Mouse (Mus musculus): ENCODE results near the gene Slc25a39.

Slc25a39 gene

GRCm38 (mm10) chr11:102407834-102408215 is at the start of gene Slc25a39:
TSS of gene Slc25a39 (minus strand) at chr11:102407946.
- no peak for DNase-seq (ENCODE audit: low spot score)

- no peak for DNase-seq (ENCODE audit: low spot score)
Observed at GRCm38 (mm10) chr11:102455740-102456396, 48.1 kb upstream of the Slc25a39 start.

GRCm38 (mm10) chr11:102453131-102453530 is 45.4 kb upstream of the Slc25a39 start:
- DNase-seq (ENCODE audit: low spot score): no peak

GRCm38 (mm10) chr11:102449043-102450008 is 41.6 kb upstream of the Slc25a39 start:
- no peak for DNase-seq (ENCODE audit: low spot score)

- no peak for DNase-seq (ENCODE audit: low spot score)
Observed at GRCm38 (mm10) chr11:102448327-102448726, 40.6 kb upstream of the Slc25a39 start.

GRCm38 (mm10) chr11:102447497-102447896 is 39.8 kb upstream of the Slc25a39 start, which contains the start of gene Fam171a2:
TSS of gene Fam171a2 (minus strand) at chr11:102447682.
- no peak for DNase-seq (ENCODE audit: low spot score)

GRCm38 (mm10) chr11:102446581-102447461 is 39.1 kb upstream of the Slc25a39 start:
- no peak for DNase-seq (ENCODE audit: low spot score)

GRCm38 (mm10) chr11:102445891-102446361 is 38.2 kb upstream of the Slc25a39 start:
- DNase-seq (ENCODE audit: low spot score): no peak

GRCm38 (mm10) chr11:102445264-102445890 is 37.6 kb upstream of the Slc25a39 start:
- no peak for DNase-seq (ENCODE audit: low spot score)

- DNase-seq (ENCODE audit: low spot score): no peak
Observed at GRCm38 (mm10) chr11:102444781-102445180, 37.0 kb upstream of the Slc25a39 start.

GRCm38 (mm10) chr11:102444321-102444720 is 36.6 kb upstream of the Slc25a39 start:
- no peak for DNase-seq (ENCODE audit: low spot score)

- no peak for DNase-seq (ENCODE audit: low spot score)
Observed at GRCm38 (mm10) chr11:102443740-102444139, 36.0 kb upstream of the Slc25a39 start.

- DNase-seq (ENCODE audit: low spot score): no peak
Observed at GRCm38 (mm10) chr11:102442089-102442488, 34.3 kb upstream of the Slc25a39 start.

- DNase-seq (ENCODE audit: low spot score): no peak
Observed at GRCm38 (mm10) chr11:102441434-102441833, 33.7 kb upstream of the Slc25a39 start.

GRCm38 (mm10) chr11:102440255-102440654 is 32.5 kb upstream of the Slc25a39 start:
- no peak for DNase-seq (ENCODE audit: low spot score)

GRCm38 (mm10) chr11:102439093-102440082 is 31.6 kb upstream of the Slc25a39 start:
- DNase-seq (ENCODE audit: low spot score): no peak

GRCm38 (mm10) chr11:102438212-102439092 is 30.7 kb upstream of the Slc25a39 start:
- no peak for DNase-seq (ENCODE audit: low spot score)

- no peak for DNase-seq (ENCODE audit: low spot score)
Observed at GRCm38 (mm10) chr11:102437120-102438061, 29.6 kb upstream of the Slc25a39 start.
